Mouse (Mus musculus) right cerebral cortex, adult 2 months (tissue): ENCODE measurements around the gene BC030870.

Experiments
- DNase-seq, 2 experiments: peaks; one replicate each; pipeline ENCODE4 v3.0.0; 2021 to 2022; ENCODE audit warnings: low spot score in 2 of 2

The BC030870 gene

DNA sequence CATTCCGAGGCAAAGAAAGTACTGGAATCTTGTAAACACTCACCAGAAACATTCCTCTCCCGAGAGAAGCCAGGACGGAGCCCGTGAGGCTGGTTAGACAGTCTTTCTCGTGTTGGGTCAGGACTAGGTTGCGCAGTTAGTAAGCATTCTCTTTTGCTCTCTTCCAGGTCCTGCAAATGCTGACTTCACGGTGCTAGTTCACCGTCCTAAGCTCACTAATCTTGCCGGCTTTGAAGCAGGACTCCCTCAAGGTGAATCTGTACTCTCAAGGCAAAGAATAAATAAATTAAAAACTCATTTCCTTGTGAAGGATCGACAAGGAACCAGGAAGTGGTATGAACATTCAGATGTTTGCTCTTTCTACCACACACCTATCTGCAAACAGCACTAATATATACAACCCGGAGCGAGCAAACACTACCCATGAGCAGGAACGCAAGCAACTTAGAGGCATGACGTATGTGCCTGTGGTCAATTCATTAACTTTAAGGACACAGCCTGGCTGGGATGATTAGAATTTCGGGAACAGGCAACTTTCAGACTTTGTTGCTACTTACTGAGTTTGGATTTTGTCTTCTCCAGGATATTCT, at the start of gene BC030870:
TSS of gene BC030870 (minus strand) at position 365 of the 590 bp plus-strand sequence.
- DNase-seq, result no peak

DNA sequence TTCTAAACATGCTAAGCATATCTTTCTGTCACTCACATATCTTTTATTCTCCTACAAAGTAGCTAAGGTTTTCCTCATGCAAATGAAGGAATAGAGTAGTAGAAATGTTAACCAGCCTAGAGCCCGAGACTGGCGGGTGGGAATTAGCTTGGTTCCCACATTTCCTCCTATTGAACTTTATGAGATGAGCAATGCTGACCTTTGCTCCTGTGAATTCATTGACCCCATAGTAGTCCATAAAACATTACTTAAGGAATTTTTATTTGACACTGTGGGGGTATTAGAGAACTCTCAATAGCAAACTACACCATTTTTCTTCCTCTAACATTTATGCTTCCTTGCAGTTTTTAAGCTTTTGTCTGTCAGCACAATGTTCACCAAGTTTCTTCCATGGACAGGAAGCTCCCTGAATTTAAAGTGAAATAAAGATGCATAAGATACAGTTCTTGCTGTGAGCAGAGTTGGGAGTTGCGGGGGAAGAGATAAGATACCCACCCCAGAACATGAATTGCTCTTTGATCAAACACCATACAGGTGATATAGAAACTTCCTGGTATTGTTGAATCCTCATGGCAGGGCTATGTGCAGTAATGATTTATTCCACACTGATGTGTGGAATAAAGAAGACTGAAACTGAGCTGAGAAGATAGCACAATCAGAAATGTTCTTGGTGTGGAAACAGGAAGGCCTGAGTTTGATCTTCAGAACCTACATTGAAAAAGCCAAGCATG, 45.5 kb upstream of the BC030870 start:
- no peak for DNase-seq

GRCm38 (mm10) chr8:65169184-65169583, 39.8 kb upstream of the BC030870 start:
- no peak for DNase-seq

GRCm38 (mm10) chr8:65160676-65161075, 31.3 kb upstream of the BC030870 start:
- peak; percentile 67 to 72 for DNase-seq

DNA sequence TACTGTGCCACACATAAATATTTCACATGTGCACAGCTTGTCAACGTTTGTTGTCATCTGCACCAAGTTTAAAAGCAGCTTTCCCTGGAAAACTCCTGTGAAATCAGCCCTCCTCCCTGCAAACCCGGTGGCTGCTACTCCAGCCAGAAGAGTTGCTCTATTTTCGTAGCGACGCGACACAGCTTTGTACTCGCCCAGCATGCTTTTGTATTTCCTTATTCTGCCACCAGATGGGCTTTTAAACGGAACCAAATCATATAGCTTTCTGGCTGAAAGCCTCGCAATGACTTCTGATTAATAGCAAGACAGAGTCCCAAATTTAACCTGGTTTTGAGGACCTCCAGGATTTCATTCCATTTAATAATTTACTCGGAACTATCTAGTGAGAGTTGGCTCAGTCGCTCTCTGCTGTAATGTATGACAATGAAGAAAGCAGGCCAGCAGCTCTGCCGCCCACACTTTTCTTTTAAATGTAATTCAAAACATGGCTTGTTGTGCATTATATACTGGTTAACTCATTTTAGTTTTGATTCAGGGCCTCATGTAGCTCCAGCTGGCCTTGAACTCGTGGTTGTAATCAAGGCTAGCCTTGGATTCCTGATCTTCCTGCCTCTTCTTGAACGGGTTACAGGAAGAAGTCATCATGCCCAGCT, 29.9 kb upstream of the BC030870 start:
- peak; percentile 55 to 61 for DNase-seq

DNA sequence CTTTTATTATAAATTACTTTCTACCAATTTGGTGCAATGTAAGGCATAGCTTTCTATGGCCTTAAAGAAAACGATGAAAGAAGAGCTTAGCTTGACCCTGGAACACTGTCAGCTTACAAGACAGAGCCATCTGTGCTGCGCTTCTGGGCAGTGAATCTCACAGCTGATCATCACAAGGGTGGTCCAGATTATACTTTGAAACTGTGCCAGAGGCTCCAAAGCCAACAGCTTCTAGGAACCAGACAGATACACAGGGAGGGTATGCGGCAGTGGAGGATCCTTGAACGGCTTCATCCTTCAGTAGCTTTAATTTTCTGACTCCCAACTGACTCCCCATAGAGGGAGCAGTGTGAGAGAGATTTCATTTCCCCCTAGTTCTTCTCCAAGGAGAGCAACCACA, 28.5 kb upstream of the BC030870 start:
- no peak for DNase-seq

- no peak for DNase-seq
Measured at GRCm38 (mm10) chr8:65138830-65139466, 9.6 kb upstream of the BC030870 start.

GRCm38 (mm10) chr8:65126454-65126853, 2.9 kb downstream of the BC030870 start:
- DNase-seq, result no peak

DNA sequence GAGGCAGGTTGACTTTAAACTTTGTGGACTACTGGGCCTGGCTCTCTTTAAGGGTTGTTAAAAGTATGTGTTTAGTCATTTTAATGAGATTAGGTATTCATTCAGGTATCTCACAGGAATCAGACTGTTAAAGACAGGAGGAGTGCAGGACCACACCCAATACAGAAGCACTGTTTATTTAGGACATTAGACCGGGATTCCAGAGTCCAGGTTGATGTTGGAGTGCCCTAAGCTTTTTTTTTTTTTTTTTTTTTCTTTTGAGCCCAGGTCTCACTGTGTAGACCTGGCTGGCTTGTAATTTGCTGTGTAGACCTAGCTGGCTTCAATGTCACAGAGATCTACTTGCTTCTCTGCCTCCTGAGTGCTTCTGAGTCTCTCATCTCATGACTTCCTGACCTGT, 3.3 kb downstream of the BC030870 start:
- no peak for DNase-seq

GRCm38 (mm10) chr8:65112092-65112491, 17.3 kb downstream of the BC030870 start:
- no peak for DNase-seq

DNA sequence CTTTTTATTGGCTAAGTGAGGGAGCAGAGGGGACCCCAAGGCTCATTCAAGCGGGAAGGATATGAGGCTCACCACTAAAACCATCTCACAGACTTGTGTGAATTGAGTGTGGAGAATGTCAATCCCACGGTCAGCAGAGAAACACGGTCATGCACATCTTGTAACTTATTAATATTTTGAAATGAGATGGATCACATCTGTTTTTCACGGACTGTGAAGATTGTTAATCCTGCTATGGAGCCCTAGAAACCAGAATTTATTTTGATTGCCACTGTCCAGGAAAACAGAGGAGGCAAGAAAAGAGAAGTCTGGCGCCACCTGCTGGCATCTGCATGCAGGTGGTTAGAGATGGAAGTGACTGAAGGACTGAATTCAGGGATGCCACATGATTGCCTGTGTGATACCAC, 19.1 kb downstream of the BC030870 start:
- DNase-seq, result peak; percentile 73 to 77

- DNase-seq, result no peak
Measured at GRCm38 (mm10) chr8:65108936-65109335, 20.4 kb downstream of the BC030870 start.

DNA sequence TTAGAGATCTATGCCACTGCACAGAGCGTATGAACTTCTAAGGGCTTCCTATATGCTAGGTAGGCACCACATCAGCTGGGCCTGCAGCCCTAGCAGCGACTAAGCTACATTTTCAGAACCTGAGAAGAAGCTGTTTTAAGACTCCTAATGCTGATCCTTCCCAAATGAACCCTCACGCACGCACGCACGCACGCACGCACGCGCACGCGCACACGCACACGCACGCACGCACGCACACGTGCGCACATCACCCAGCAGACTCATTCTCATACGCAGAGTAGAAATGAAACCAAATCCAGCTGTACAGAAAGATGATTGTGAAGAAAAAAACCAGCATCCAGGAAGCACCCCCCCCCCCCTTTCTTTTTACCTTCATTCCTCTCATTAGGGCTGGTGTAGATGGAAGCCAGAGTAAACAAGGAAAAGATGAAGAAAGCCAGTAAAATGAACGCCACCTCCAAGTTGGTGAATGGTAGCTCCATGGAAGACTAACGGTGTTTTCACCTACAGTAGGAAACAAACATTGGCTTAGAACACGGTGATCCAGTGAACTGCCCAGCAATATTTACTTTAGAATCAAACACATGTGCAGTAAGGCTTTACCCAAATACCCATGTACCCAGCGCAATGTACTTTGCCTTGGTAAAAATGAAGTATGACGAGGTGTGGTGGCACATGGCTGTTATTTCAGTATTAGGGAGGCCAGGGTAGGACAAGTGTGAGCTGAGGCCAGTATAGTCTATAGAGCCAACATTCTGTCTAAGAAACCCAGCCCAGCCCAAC, 21.2 kb downstream of the BC030870 start:
- DNase-seq, result no peak

DNA sequence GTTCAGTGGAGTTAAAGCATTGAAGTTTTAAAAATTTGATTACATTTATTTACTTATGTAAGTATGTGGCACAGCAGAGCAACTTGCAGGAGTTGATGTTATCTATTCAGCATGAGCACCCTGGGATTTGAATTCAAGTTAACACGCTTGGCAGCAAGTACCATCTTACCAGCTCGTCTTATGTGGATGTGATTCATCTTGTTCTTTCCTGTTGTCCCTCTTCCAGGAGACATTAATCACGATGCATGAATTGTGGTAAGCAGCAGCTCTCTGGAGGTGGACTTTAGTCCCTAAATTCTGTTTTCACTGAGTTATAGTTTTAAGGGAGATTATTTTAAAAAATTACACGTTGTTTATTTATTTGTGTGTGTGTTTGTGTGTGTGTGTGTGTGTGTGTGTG, 25.3 kb downstream of the BC030870 start:
- no peak for DNase-seq

- DNase-seq, result no peak
Measured at GRCm38 (mm10) chr8:65103632-65104031, 25.7 kb downstream of the BC030870 start.

GRCm38 (mm10) chr8:65099735-65100134, 29.6 kb downstream of the BC030870 start:
- no peak for DNase-seq

GRCm38 (mm10) chr8:65097760-65098415, 31.5 kb downstream of the BC030870 start:
- DNase-seq, result no peak

DNA sequence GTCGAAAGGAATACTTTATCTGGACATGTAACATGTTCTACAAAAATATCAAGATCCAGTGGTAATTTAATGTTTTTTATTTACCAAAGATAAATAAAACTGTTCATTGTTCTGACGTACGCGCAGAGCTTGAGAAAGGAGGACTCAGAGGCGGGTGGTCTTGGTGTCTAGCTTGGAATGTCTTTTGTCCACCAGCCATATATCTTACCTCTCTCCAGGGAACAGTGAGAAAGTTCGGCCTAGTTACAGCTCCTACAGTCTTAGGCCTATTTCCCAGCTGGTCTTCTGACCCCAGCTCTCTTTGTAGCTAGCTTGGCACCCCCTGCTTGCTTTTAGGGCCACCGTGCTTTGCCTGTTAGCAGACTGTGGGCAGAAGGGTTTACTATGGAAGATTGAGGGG, 39.6 kb downstream of the BC030870 start:
- no peak for DNase-seq

DNA sequence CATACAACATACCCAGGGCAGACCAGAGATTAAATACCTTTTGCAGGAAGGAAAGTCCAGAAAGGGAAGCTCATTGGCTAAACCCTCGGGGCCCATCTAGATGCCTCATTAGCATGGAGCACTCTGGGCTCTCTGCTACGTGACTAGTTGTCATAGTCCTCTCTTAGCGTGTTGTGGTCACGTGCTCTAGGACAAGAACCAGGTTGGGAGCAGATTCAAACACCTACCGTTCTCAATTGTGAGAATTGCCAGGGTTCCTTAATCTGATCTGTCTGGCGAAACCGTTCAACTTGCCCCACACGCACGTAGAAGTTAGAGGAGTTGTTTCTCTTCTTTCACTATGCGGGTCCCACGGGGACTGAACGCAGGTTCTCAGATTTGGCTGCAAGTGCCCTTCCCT, 41.2 kb downstream of the BC030870 start:
- DNase-seq, result no peak

DNA sequence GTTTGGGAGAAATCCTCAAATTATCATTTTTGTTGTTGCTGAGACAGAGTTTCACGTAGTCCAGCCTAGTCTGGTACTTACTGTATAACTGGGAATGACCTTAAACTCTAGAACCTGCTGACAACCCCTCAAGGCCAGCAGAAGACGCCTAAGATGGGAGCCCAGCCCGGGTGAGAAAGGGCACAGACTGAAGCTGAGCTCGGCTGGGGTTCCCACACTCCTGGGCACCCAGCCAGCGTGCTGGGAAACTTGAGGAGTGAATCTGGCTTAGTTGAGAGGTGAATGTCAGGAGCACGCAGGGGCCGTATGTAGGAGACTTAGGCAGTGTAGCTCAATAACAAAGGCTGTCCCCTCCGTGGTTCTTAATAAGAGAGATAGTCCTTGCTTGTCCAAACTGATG, 41.7 kb downstream of the BC030870 start:
- DNase-seq, result no peak

DNA sequence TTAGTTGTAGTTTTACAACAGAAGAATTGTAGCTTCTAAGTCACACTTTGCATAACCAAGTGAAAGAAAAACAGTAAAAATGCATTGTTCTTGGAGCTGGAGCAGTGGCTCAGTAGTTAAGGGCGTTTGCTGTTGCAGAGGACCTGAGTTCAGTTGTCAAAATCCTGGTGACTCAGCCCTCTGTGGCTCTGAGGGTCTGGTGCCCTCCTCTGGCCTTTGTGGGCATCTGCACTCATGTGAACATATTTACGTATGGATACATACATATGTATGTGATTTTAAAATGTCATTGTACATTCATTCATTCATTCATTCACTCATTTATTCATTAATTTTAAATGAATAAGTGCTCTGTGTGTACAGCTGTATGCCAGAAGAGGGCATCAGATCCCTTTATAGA, 43.7 kb downstream of the BC030870 start:
- DNase-seq, result no peak
